Mouse (Mus musculus): ENCODE measurements at regions not wholly inside any gene's neighbourhood (a gene's known extent, or its start where the extent isn't known, plus 50 kb on each side); places are given as distances from the start of the nearest gene placed in this dataset.

DNA sequence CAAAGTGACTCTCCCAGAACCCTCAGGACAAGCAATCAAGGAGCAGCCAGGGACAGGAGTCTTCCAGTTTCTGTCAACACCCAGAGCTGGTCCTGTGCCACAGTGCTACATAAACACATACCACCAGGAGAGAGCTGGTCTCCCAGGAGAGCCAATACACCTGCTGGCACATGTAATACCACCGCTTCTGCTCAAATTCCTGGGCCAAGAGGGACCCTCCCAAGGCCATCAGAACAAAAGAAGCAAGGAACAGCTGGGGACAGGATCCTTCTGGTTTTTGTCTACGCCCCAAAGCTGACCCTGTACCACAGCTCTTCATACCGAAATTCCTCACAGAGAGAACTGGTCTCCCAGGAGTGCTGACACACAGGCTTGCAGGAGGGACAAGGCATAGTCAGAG lies 695.4 kb upstream of the Tbl1xr1 start:
- no peak for DNase-seq (ENCODE audit: extremely low spot score)

DNA sequence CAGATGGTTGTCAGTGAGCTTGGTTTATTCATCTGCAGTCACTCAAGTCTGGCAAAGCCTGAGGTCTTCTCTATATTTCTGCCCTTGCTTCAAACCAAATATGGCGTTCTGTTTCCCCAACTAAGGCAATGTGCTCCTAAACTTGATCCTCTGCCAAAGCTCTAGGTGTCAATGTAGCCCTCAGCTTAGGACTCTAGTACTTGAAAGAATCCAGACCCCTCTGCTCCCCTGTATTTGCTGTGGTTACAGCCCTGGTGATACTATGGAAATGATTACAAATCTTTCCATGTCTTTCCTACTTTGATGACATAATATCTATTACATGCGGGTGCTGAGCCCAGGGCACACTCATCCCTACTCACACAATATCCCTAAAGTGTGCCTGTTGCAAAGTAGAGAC lies 672.9 kb upstream of the Tbl1xr1 start:
- no peak for DNase-seq (ENCODE audit: extremely low spot score)

DNA sequence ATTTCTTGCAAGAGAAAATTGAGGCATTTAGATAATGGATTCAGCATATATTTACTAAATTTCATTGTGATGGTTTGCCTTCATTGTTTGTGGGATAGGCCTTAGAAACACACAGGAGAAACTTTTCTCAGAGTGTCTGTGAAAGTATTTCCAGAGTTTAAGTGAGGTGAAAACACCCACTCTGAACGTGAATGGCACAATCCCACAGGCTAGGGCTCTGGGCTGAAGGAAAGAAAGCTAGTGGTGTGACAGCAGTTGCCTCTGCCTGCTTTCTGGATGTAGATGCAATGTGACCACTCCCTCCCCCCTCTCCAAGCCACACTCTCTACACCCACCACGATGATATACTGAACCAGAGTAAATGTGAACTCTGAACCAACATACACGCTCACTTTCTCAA lies 672.4 kb upstream of the Tbl1xr1 start:
- DNase-seq (ENCODE audit: extremely low spot score) = no peak

DNA sequence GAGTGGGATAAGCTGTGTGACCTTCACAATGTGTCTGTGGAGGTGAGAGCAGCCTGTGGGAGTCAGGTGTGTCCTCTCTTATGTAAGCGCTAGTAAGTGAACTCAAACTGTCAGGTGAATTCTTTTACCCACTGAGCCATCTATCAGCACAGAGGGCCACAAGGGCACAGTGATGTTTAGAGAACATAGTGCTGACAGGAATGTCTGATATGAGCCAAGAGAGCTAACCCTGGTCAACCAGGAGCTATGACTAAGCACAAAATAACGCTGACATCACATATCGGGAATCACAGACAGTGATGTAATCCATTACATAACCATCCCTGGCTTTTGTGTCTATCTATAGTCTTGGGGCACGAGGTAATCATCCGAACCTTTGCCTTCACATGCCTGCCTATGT lies 669.4 kb upstream of the Tbl1xr1 start:
- no peak for DNase-seq (ENCODE audit: extremely low spot score)

DNA sequence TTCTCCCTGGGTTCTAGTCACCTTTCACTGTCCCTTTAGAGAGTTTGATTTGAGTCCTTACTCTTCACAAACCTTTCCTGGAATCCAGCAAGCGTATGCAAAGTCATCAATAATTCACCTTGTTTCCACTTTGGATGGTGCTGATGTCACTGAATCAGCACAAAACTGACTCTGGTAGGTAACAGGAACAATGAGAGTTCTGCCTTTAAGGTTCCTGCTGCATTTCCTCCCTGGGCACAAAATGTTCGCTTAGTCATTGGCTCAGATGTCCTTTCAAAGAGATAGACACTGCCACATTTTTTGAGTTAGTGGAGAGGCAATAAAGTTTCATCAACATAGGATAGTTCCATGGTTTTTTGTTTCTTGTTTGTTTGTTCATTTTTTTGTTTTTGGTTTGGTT lies 664.4 kb upstream of the Tbl1xr1 start:
- no peak for DNase-seq (ENCODE audit: extremely low spot score)

GRCm38 (mm10) chr3:21423139-21423538 lies 653.3 kb upstream of the Tbl1xr1 start:
- DNase-seq (ENCODE audit: extremely low spot score) = no peak

- no peak for DNase-seq (ENCODE audit: extremely low spot score)
These were observed 649.9 kb upstream of the Tbl1xr1 start for GRCm38 (mm10) chr3:21426538-21426937.

DNA sequence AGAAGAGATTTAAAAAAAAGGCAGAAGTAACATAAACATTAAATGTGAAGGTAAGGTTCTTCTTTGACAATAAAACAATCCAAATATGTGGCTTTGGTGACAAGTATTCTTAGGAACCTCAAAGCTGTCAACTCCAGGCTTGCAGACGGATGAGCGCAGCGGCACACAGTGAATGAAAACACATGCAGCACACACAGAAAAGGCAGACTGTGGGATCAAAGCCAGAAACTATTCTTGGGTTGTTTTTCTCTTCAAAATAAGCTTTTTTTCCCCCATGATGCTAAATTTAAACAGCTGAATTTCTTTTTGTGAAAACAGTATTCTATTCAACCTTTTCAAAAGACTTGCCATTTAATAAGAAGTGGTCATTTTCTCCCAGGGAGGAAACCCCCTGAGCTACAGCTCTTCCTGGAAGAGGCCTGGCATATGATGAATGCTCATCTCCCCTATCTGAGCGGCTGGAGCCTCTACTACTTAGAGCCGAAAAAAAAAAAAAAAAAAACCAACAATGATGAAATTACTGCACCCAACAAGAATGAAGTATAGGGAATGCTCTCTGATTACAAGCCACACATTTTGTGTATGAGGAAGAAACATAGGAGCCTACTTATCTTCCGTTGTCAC lies 648.9 kb upstream of the Tbl1xr1 start:
- peak; percentile 6 for DNase-seq (ENCODE audit: extremely low spot score)

GRCm38 (mm10) chr3:21428120-21428519 lies 648.3 kb upstream of the Tbl1xr1 start:
- DNase-seq (ENCODE audit: extremely low spot score) = peak; percentile 2

DNA sequence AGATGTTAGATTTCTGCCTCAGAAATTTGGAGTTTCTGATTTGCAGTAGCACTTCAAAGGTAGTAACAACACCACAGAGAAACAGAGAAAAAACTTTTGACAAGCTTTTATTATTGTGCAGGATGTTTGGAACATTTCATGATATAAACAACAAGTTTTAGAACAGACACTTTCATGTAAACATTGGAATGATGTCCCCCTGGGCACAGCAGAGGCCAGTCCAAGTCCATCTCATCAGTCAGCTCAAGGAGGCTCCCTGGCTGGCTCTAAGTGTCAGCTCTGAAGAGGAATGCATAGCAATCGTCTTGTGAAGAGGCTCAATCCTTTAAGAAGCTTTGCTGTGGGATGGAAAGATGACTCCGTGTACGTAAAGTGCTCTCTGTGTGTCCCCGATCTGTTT lies 612.2 kb upstream of the Tbl1xr1 start:
- DNase-seq (ENCODE audit: extremely low spot score) = no peak

- no peak for DNase-seq (ENCODE audit: extremely low spot score)
These were observed 610.3 kb upstream of the Tbl1xr1 start for GRCm38 (mm10) chr3:21466113-21466645.

- no peak for DNase-seq (ENCODE audit: extremely low spot score)
These were observed 599.1 kb upstream of the Tbl1xr1 start for GRCm38 (mm10) chr3:21477366-21477765.

DNA sequence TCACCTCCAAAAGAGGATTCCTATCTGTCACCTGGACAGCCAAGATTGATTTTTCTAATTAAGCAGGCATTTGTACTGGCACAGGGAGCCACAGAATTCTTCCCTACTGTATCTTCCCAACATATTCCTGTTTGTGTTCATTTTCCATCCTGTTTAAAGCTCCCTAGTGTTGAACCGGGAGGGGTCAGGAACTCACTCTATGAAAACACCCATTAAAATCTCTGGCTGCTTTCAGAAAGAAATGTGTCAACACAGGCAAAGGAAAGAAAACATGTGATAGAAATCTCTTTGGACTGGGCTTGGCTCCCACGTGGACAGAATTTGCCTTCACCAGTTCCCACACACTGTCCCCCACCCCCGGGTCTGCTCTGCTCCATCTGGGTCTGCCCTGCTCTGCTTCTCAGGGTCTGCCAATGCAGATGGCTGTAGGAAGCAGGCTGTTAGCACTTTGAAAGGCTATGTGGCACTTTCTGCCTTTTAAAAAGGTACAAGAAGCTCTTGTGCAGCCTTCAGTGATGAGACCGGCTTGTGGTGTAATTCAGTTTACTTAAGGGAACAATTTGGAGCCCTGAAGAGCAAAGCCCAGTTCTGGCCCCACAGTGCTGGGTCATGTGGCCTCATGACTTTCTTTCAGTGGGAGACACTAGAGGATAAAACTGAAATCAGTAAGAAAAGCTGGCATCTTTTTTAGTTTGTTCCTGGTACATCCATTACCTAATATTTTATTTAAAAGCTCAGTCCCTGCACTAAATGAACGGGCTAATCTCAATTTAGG lies 597.2 kb upstream of the Tbl1xr1 start:
- DNase-seq (ENCODE audit: extremely low spot score) = peak; percentile 27

- no peak for DNase-seq (ENCODE audit: extremely low spot score)
These were observed 596.6 kb upstream of the Tbl1xr1 start for GRCm38 (mm10) chr3:21479846-21480245.

DNA sequence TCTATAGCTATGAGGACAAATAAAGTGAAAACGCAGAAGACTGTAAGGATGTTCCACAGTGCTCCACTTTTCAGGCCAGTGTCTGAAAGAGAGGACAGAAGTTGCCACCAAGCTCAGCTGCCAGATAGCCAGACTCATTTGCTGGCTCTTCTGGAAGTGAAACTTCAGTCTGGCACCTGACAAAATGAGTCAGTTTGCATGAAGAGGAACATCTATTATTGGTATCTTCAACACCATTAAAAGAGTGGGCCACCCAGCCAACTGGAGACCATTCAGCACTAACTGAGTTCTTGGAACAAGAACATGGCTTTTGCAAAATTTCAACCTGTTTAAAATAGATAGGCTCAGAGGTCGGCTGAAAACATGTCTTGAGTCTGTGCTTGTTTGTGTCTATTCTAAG lies 592.4 kb upstream of the Tbl1xr1 start:
- DNase-seq (ENCODE audit: extremely low spot score) = no peak

- DNase-seq (ENCODE audit: extremely low spot score) = no peak
These were observed 591.0 kb upstream of the Tbl1xr1 start for GRCm38 (mm10) chr3:21485454-21485853.

GRCm38 (mm10) chr3:21489547-21489946 lies 586.9 kb upstream of the Tbl1xr1 start:
- no peak for DNase-seq (ENCODE audit: extremely low spot score)

- DNase-seq (ENCODE audit: extremely low spot score) = no peak
These were observed 584.0 kb upstream of the Tbl1xr1 start for GRCm38 (mm10) chr3:21492413-21492812.

GRCm38 (mm10) chr3:21493384-21493783 lies 583.1 kb upstream of the Tbl1xr1 start:
- no peak for DNase-seq (ENCODE audit: extremely low spot score)

GRCm38 (mm10) chr3:21494904-21495303 lies 581.5 kb upstream of the Tbl1xr1 start:
- no peak for DNase-seq (ENCODE audit: extremely low spot score)

DNA sequence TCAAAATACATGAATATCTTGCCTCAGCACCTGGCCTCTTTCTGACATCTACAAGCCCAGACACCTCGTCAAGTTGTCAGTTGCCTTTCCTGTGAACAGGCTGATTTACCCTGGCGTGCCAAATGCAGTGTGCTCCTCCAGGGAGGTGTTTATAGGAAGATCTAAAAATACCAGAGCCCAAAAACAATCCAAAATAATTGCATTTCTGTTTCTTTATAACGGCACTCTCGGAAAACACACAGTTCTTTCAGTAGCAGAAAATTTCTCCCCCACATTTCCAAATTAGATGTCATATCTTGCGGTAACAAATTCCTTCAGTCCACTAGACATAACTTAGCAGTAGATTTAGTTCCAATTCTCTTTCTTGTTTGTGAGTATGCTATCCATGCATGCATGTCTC lies 580.8 kb upstream of the Tbl1xr1 start:
- no peak for DNase-seq (ENCODE audit: extremely low spot score)

GRCm38 (mm10) chr3:21496166-21496565 lies 580.3 kb upstream of the Tbl1xr1 start:
- DNase-seq (ENCODE audit: extremely low spot score) = no peak

DNA sequence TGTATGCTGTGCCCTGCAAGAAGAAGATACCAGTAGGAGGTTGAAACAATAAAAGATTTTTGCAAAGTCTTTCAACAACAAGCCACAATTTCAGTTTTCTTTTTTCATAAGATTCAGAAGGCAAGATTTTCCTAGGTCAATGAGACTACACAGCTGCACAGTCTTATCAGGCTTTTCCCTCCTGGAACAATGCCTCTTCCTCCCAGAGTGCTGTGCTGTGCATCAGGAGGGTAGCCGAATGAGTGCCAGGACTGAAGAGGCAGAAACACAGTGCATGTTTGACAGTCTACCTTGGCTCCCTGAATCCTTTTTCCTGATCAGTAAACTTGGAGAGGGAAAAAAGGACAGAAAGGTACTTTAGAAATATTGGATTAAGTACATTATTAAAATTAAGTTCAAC lies 579.4 kb upstream of the Tbl1xr1 start:
- DNase-seq (ENCODE audit: extremely low spot score) = no peak
